Mouse (Mus musculus) kidney, adult 2 months (tissue): ENCODE results near the gene Fubp1. TPM values are rescaled to one million over a fixed set of nuclear protein-coding genes. Genes with fewer than 3 reads are reported as not detected.
"Not testable (repeated sequence)": the region's sequence is repeated elsewhere in the genome, so short reads cannot be mapped to it uniquely, and the experiment has no call there.

ENCODE experiments used
- DNase-seq: peaks from one replicate; pipeline ENCODE4 v3.0.0; 2021
- H3K27ac ChIP-seq: fragments of 200-500 bp; 2 replicates; pipeline ENCODE4 v1.5.1; 2012; ENCODE audit warnings: low read depth, low read length, control low read depth, inconsistent platforms; ENCODE audit not compliant: insufficient read depth
- H3K27me3 ChIP-seq: fragments of 200-500 bp; replicated peaks from 2 replicates; pipeline ENCODE4 v1.6.1; 2012; ENCODE audit warnings: mild to moderate bottlenecking, moderate library complexity, low read length, inconsistent platforms; ENCODE audit not compliant: control insufficient read depth, insufficient read depth
- H3K36me3 ChIP-seq: fragments of 200-500 bp; 2 replicates; pipeline ENCODE4 v1.6.1; 2012; ENCODE audit warnings: mild to moderate bottlenecking, moderate library complexity, low read length, inconsistent platforms; ENCODE audit not compliant: control insufficient read depth, insufficient read depth
- H3K4me1 ChIP-seq: fragments of 200-500 bp; 2 replicates; pipeline ENCODE4 v1.6.1; 2011; ENCODE audit warnings: low read length; ENCODE audit not compliant: control insufficient read depth, insufficient read depth
- H3K4me3 ChIP-seq: fragments of 200-500 bp; 2 replicates; pipeline ENCODE4 v1.5.1; 2011; ENCODE audit warnings: mild to moderate bottlenecking, low read depth, low read length, control low read depth; ENCODE audit not compliant: insufficient read depth
- CTCF ChIP-seq: fragments of 200-500 bp; conservative IDR thresholded peaks from 2 replicates; pipeline ENCODE4 v1.5.1; 2011; ENCODE audit warnings: low read depth, mild to moderate bottlenecking, control low read depth, low read length, moderate library complexity, mixed read lengths; ENCODE audit not compliant: insufficient read depth, insufficient read length
- POLR2A ChIP-seq: fragments of 200-500 bp; IDR thresholded peaks from one replicate; pipeline ENCODE4 v1.6.1; 2011; ENCODE audit warnings: low read depth, low read length, control low read depth
- whole genome bisulfite sequencing: fragments of 180-500 bp; shearing (Covaris S2); methylation state at CpG from one replicate; pipeline ENCODE4 v1.1.7; 2018; 5-methylcytosine and 5-hydroxymethylcytosine counted together
- polyA plus RNA-seq: library from polyadenylated mRNA; depleted of rRNA; stranded (reverse); fragments of >200 nt; gene quantifications from 2 replicates; pipeline ENCODE4 v1.2.3, GENCODE M21; 2012

Gene Fubp1
- polyA plus RNA-seq, 1 experiment: 40.8 TPM

DNA sequence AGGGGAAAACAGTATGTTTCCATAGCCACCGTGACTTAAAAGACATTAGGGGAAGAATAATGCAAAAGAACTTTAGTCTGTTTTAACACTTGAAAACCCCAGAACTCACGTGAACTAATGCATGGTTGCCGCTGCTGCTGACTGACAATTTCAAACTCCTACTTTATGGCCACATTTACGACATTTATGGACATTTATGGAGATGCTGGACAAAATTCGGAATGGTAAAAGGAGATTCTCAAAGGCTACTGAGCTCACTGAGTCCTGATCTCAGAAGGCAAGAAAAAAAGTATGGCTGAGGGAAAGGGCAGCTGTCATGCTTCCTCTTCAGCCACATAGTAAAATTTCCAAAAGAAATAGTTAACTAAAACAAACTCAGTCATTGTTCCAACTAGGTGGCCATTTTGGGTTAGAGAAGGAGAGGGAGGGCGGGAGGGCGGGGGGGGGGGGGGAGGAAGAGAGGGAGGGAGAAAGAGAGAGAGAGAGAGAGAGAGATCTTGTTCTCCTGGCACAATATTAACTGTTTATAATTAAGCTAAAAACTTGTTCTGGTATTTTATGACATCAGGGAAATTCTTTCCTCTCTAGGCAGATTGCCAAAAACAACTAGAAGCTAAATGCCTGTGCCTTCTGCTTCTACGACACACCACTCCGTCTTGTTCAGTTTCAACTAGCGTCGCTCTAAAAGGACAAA lies 17.8 kb upstream of the Fubp1 start:
- WGBS: under 1% methylated on average over 11 of the region's 11 CpGs
- Histone ChIP-seq H3K36me3 (no peaks in the 10 kb centered on the region), H3K4me3 (peak overlapping the region; percentile 37), H3K27me3 (no peaks in the 10 kb centered on the region), H3K4me1 (peaks cover 14% of the 10 kb centered on the region), H3K27ac (peak overlapping the region; percentile 93)
- TF ChIP-seq CTCF: no peak
- peak; percentile 90 for DNase-seq

GRCm38 (mm10) chr3:152193177-152193576 lies 17.0 kb upstream of the Fubp1 start:
- DNase-seq: no peak
- Histone ChIP-seq H3K36me3 (no peaks in the 10 kb centered on the region), H3K27me3 (no peaks in the 10 kb centered on the region), H3K4me1 (peaks cover 14% of the 10 kb centered on the region), H3K4me3 (peak overlapping the region; percentile 56), H3K27ac (peak overlapping the region; percentile 77)
- 1% methylated on average over 7 of the region's 7 CpGs for WGBS
- no peak for TF ChIP-seq POLR2A
- TF ChIP-seq CTCF: no peak

GRCm38 (mm10) chr3:152193635-152194097 lies 16.6 kb upstream of the Fubp1 start:
- peak; percentile 96 for DNase-seq
- no peaks in the 10 kb centered on the region for H3K36me3 ChIP-seq
- H3K27me3 ChIP-seq: no peaks in the 10 kb centered on the region
- H3K4me1 ChIP-seq: peaks cover 12% of the 10 kb centered on the region
- peak overlapping the region; percentile 56 for H3K4me3 ChIP-seq
- peak overlapping the region; percentile 77 for H3K27ac ChIP-seq
- WGBS: 1% methylated on average over 17 of the region's 17 CpGs
- TF ChIP-seq POLR2A (peak; percentile 67), CTCF (no peak)

DNA sequence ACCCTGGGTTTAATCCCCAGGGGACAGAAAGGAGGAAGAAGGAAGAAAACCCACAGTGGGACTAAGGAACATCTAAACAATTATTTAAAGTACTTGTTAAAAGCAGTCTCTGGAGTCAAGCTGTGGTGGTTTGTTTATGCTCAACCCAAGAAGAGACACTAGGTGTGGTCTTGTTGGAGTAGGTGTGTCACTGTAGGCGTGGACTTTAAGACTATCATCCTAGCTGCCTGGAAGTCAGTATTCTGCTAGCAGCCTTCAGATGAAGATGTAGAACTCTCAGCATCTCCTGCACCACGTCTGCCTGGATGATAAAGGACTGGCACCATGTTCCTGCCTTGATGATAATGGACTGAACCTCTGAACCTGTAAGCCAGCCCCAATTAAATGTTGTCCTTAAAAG lies 13.0 kb upstream of the Fubp1 start:
- H3K4me1 ChIP-seq, H3K4me3 ChIP-seq, H3K27me3 ChIP-seq, DNase-seq, H3K36me3 ChIP-seq, H3K27ac ChIP-seq: not testable (repeated sequence)
- WGBS: 70% methylated on average over 2 of the region's 2 CpGs

DNA sequence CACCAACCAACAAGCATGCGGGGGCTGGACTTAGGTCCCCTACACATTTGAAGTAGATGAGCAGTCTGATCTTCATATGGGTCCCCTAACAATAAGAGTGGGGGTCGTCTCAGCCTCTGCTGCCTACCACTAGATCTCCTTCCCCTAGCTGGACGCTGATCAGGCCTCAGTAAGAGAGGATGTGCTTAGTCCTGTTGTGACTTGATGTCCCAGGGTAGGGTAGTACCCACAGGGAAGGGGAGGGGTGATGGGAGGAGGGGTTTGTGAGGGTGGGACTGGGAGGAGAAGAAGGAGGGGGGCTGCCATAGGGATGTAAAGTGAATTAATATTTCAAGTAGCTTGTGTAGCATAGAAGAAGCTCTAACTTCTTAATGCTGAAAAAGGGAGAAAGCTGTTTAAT lies 11.1 kb upstream of the Fubp1 start:
- TF ChIP-seq CTCF: no peak
- no peak for TF ChIP-seq POLR2A
- Histone ChIP-seq H3K4me1 (0 out of 2 replicates have a peak, but pooled peaks cover 2% of the 10 kb centered on the region), H3K4me3 (no peak overlapping the region), H3K27ac (no peak overlapping the region), H3K36me3 (no peaks in the 10 kb centered on the region), H3K27me3 (no peaks in the 10 kb centered on the region)
- WGBS: 79% methylated on average over 3 of the region's 3 CpGs
- DNase-seq: no peak

DNA sequence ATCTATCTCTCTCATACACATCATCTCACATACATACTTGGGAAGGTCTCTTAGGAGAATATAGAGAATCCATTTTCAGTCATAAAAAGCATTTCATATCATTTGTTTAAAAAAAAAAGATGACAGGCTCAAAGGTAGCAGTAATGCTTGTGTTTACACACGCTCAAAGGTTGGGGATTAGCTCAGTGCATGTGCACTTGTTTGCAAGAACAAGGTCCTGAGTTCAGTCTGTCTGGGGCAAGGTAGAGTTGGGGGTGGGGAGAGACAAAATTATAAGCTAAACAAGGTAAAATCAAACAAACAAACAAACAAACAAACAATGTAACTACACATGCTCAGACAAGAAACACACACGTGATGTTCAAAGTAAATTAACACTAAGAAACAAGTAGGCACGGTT lies 9.0 kb upstream of the Fubp1 start:
- Histone ChIP-seq H3K4me3 (no peak overlapping the region), H3K27ac (no peak overlapping the region), H3K27me3 (no peaks in the 10 kb centered on the region), H3K36me3 (no peaks in the 10 kb centered on the region), H3K4me1 (0 out of 2 replicates have a peak, but pooled peaks cover 2% of the 10 kb centered on the region)
- no peak for TF ChIP-seq POLR2A
- TF ChIP-seq CTCF: no peak
- no peak for DNase-seq
- WGBS: 81% methylated on average over 3 of the region's 3 CpGs

DNA sequence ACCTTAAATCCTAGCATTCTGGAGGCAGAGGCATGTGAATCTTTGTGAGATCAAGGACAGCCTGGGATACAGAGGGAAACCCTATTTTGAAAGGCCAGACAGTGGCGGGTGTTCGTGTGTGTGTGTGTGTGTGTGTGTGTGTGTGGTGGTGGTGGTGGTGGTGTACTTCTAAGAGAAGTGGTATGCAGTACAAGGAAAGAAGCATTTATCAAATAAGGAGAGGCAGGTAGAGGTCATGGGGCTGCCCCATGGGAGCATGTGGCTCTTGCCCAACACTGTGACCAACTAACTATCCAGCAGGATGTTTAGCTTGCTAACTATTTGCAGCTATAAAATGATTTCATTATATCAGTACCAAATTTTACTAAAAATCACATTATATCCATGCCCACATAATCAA lies 8.6 kb upstream of the Fubp1 start:
- no peaks in the 10 kb centered on the region for H3K36me3 ChIP-seq
- TF ChIP-seq POLR2A (no peak), CTCF (no peak)
- DNase-seq: no peak
- no peak overlapping the region; the same call in 1 of the 2 replicates for H3K27ac ChIP-seq
- H3K4me3 ChIP-seq: no peak overlapping the region
- H3K27me3 ChIP-seq: no peaks in the 10 kb centered on the region
- 84% methylated on average over 2 of the region's 2 CpGs for WGBS
- 0 out of 2 replicates have a peak, but pooled peaks cover 2% of the 10 kb centered on the region for H3K4me1 ChIP-seq

DNA sequence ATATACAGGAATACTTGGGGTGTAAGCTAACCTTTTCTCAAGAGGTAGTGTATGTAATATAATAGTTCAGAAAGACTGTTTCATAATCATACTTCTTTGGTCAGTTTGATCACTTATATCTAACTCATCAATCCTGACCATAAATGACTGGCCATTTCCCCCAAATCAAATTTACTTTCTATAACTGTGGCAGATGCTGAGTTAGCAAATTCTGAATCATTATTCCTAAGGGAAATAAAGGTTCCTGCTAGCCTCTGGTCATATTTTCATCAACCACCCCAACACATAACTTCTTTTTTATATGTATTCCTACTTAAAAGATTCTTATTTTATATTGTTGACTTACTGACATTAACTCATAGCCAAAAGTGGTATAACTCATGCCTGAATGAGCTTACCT lies 7.3 kb upstream of the Fubp1 start:
- no peak for DNase-seq
- no peak for TF ChIP-seq CTCF
- TF ChIP-seq POLR2A: no peak
- 0 out of 2 replicates have a peak, but pooled peaks cover 2% of the 10 kb centered on the region for H3K4me1 ChIP-seq
- H3K36me3 ChIP-seq: no peaks in the 10 kb centered on the region
- H3K27me3 ChIP-seq: no peaks in the 10 kb centered on the region
- no peak overlapping the region for H3K4me3 ChIP-seq
- no peak overlapping the region for H3K27ac ChIP-seq
